Mouse (Mus musculus): ENCODE measurements around the gene Mex3d. TPM values are rescaled to one million over a fixed set of nuclear protein-coding genes. Genes with fewer than 3 reads are reported as not detected.
"Not testable (repeated sequence)": the region's sequence is repeated elsewhere in the genome, so short reads cannot be mapped to it uniquely, and the experiment has no call there.

The Mex3d gene
- polyA plus RNA-seq, 1 experiment from 2014 or later = 7.0 TPM

GRCm38 (mm10) chr10:80356001-80356682 lies 31.3 kb downstream of the Mex3d start, which contains the start of gene Plk5:
Gene Plk5, plus strand, starts transcription at chr10:80356459.
- Histone ChIP-seq H3K4me3 (peak within 1 kb of the TSS; percentile 49), H3K4me1 (peaks cover 32% of the 10 kb centered on the region), H3K27me3 (ENCODE audit: poor library complexity, severe bottlenecking) (peaks cover 100% of the 10 kb centered on the region), H3K9me3 (no peaks in the 10 kb centered on the region), H3K36me3 (replicated peaks) (no peaks in the 10 kb centered on the region), H3K27ac (no peak within 1 kb of the TSS)
- no peak for DNase-seq (ENCODE audit: extremely low spot score, low spot score)
- WGBS = under 1% methylated on average over 53 of the region's 53 CpGs

DNA sequence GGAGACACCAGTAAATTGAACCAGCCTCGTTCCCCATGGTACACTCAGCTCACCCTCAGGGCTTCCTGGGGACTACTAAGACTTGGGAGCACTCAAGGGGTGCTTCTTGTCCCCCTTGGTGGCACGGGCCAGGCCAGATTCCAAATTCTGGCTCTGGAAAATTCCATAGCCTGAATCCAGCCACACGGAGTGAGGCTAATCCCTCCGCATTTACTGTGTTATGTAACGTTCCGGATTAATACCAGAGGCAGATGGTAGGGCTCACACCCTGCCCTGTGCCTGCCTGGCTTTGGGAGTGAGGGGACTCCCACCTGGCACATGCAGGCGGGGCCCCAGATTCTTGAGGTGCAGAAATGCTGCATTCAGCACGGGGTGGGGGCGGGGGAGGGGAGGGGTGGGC lies 32.0 kb downstream of the Mex3d start:
- no peak for DNase-seq (ENCODE audit: extremely low spot score, low spot score)
- H3K4me3 ChIP-seq = no peak overlapping the region
- peaks cover 100% of the 10 kb centered on the region for H3K27me3 ChIP-seq (ENCODE audit: poor library complexity, severe bottlenecking)
- no peaks in the 10 kb centered on the region for H3K9me3 ChIP-seq
- H3K27ac ChIP-seq = no peak overlapping the region
- H3K4me1 ChIP-seq = peaks cover 32% of the 10 kb centered on the region
- no peaks in the 10 kb centered on the region for H3K36me3 ChIP-seq (replicated peaks)
- 6% methylated on average over 9 of the region's 9 CpGs for WGBS

- 73% methylated on average over 8 of the region's 8 CpGs for WGBS
- Histone ChIP-seq H3K36me3 (replicated peaks) (no peaks in the 10 kb centered on the region), H3K4me1 (peaks cover 45% of the 10 kb centered on the region), H3K9me3 (no peaks in the 10 kb centered on the region), H3K4me3 (no peak overlapping the region), H3K27ac (no peak overlapping the region), H3K27me3 (ENCODE audit: poor library complexity, severe bottlenecking) (peaks cover 100% of the 10 kb centered on the region)
- no peak for DNase-seq (ENCODE audit: extremely low spot score, low spot score)
Measured at GRCm38 (mm10) chr10:80352727-80353126, 34.7 kb downstream of the Mex3d start.

- no peak overlapping the region for H3K4me3 ChIP-seq
- no peak for DNase-seq (ENCODE audit: extremely low spot score, low spot score)
- no peaks in the 10 kb centered on the region for H3K9me3 ChIP-seq
- H3K4me1 ChIP-seq = peaks cover 42% of the 10 kb centered on the region
- 20% methylated on average over 11 of the region's 11 CpGs for WGBS
- H3K27me3 ChIP-seq (ENCODE audit: poor library complexity, severe bottlenecking) = peaks cover 100% of the 10 kb centered on the region
- no peak overlapping the region for H3K27ac ChIP-seq
- H3K36me3 ChIP-seq (replicated peaks) = no peaks in the 10 kb centered on the region
Measured at GRCm38 (mm10) chr10:80351896-80352295, 35.6 kb downstream of the Mex3d start.

DNA sequence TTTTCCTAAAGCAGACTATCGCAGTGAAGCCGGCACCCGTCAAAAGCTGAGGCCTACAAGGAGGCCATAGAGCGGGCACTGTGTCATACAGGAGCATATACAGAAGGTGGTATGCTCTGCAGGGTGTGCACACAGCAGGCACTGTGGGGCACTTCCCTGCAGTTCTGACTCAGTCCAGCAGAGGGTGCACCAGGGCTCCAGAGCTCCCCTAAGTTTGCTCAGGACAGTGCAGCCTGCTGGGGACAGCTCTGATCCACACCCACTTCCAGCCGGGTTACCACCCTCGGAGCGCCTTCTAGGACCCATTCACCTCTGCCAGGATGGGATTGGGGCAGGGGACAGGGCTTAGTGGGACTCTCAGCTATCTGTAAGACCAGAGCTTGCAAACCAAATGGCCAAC lies 37.2 kb downstream of the Mex3d start:
- peak overlapping the region; percentile 2; the same call in 1 of the 2 replicates for H3K4me3 ChIP-seq

DNA sequence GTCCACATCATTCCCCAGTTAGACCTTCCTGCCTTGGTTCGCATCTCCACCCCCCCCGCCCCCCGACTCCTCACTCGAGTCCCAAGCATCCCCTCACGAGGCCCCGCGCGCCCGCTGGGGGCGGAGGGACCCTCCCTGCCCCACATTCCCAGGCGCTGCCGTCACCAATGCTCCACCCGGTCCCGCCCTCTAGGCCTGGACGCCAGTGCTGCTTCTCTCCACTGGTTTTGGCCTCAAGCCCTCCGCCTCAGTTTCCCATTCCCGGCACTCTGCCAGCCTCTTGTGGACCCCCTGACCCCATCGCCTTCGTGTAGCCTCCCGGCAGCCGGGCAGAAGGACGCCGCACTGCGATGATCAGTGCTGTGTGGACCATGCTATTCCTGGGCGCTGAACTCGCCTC lies 38.5 kb downstream of the Mex3d start:
- H3K4me3 ChIP-seq = peak overlapping the region; percentile 44
- peaks cover 100% of the 10 kb centered on the region for H3K27me3 ChIP-seq (ENCODE audit: poor library complexity, severe bottlenecking)
- no peak overlapping the region for H3K27ac ChIP-seq
- H3K9me3 ChIP-seq = no peaks in the 10 kb centered on the region
- peaks cover 38% of the 10 kb centered on the region for H3K4me1 ChIP-seq
- 16% methylated on average over 26 of the region's 26 CpGs for WGBS
- H3K36me3 ChIP-seq (replicated peaks) = no peaks in the 10 kb centered on the region
- no peak for DNase-seq (ENCODE audit: extremely low spot score, low spot score)

More for the DNA sequence above, 37.2 kb downstream of the Mex3d start:
- Histone ChIP-seq H3K9me3 (no peaks in the 10 kb centered on the region), H3K27ac (no peak overlapping the region), H3K36me3 (replicated peaks) (no peaks in the 10 kb centered on the region), H3K27me3 (ENCODE audit: poor library complexity, severe bottlenecking) (peaks cover 100% of the 10 kb centered on the region), H3K4me1 (peaks cover 28% of the 10 kb centered on the region)
- DNase-seq (ENCODE audit: extremely low spot score, low spot score) = peak; percentile 83
- 2% methylated on average over 7 of the region's 7 CpGs for WGBS

DNA sequence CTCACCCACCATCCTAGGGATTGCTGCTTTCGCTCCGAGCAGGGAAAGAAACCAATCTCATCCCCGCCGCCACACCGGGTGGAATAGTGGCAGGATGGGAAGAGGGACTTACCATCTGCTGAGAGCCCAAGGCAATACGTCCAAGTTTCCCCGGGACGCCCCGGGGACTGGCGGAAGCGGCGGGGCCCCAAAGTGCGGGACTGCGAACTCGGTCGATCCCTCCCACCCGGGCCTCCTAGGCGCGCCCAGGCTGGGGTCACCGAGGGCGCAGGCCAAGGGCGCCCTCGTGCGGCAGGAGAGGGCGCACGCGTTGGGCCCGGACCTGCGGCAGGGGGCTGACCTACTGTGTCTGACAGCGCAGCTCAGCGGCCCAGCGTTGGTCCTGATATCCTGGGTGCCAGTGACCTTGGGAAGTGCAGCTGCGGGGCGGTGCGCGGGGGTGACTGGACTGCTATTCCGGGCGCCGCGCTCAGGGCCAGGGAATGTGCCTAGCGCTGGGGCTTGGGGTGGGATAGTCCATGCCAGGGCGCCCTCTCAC lies 39.1 kb downstream of the Mex3d start, which contains the start of gene Adamtsl5:
Gene Adamtsl5, minus strand, starts transcription at position 169 of the 538 bp plus-strand sequence.
- H3K4me3 ChIP-seq = peak within 1 kb of the TSS; percentile 44
- under 1% methylated on average over 42 of the region's 42 CpGs for WGBS
- H3K27me3 ChIP-seq (ENCODE audit: poor library complexity, severe bottlenecking) = peaks cover 100% of the 10 kb centered on the region
- no peak within 1 kb of the TSS for H3K27ac ChIP-seq
- peaks cover 45% of the 10 kb centered on the region for H3K4me1 ChIP-seq
- DNase-seq (ENCODE audit: extremely low spot score, low spot score) = no peak
- no peaks in the 10 kb centered on the region for H3K9me3 ChIP-seq
- no peaks in the 10 kb centered on the region for H3K36me3 ChIP-seq (replicated peaks)

GRCm38 (mm10) chr10:80347514-80347967 lies 39.9 kb downstream of the Mex3d start:
- no peak for DNase-seq (ENCODE audit: extremely low spot score, low spot score)
- H3K4me1 ChIP-seq = peaks cover 53% of the 10 kb centered on the region
- peaks cover 100% of the 10 kb centered on the region for H3K27me3 ChIP-seq (ENCODE audit: poor library complexity, severe bottlenecking)
- H3K9me3 ChIP-seq = no peaks in the 10 kb centered on the region
- no peaks in the 10 kb centered on the region for H3K36me3 ChIP-seq (replicated peaks)
- H3K4me3 ChIP-seq = peak overlapping the region; percentile 44; the same call in 1 of the 2 replicates
- 14% methylated on average over 17 of the region's 17 CpGs for WGBS
- no peak overlapping the region for H3K27ac ChIP-seq

DNA sequence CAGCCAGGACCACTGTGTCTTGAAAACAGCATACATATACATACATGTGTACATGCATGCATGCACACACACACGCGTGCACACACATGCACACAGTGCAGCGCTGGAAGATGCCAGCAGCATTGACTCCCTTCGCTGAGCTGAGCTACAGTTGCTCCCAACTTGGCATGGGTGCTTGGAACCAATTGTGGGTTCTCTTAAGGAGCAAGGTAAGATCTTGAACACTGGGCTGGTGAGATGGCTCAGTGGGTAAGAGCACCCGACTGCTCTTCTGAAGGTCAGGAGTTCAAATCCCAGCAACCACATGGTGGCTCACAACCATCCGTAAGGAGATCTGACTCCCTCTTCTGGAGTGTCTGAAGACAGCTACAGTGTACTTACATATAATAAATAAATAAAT lies 41.5 kb downstream of the Mex3d start:
- not testable (repeated sequence) for DNase-seq (ENCODE audit: extremely low spot score, low spot score); H3K36me3 ChIP-seq (replicated peaks); H3K9me3 ChIP-seq; H3K4me3 ChIP-seq; H3K27ac ChIP-seq
- Histone ChIP-seq H3K27me3 (ENCODE audit: poor library complexity, severe bottlenecking) (peaks cover 100% of the 10 kb centered on the region), H3K4me1 (peaks cover 69% of the 10 kb centered on the region)
- WGBS = 80% methylated on average over 6 of the region's 6 CpGs

DNA sequence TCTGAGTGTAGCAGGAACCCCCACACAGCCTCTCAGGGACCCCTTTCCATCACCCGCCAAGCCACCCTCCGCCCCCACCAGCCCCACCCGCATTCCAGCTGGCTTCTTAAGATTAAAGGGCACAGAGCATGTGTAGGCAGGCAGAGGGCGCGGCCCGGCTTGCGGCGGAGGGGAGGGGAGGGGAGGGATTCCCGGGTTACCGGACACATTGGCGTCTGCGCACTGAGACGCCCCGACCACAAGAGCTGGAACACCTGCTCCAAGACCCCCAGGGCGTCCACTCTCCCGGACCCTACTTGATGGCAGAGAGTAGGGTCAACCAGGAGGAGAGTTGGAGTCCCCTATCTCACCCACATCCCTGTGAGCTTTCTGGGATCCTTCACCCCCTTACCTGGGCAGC lies 42.3 kb downstream of the Mex3d start:
- 0 out of 2 replicates have a peak overlapping the region, but pooled peaks have one; percentile 45 for H3K27ac ChIP-seq
- H3K4me3 ChIP-seq = peak overlapping the region; percentile 9; the same call in 1 of the 2 replicates
- H3K9me3 ChIP-seq = no peaks in the 10 kb centered on the region
- H3K36me3 ChIP-seq (replicated peaks) = no peaks in the 10 kb centered on the region
- peaks cover 100% of the 10 kb centered on the region for H3K27me3 ChIP-seq (ENCODE audit: poor library complexity, severe bottlenecking)
- no peak for DNase-seq (ENCODE audit: extremely low spot score, low spot score)
- peaks cover 77% of the 10 kb centered on the region for H3K4me1 ChIP-seq
- under 1% methylated on average over 16 of the region's 16 CpGs for WGBS

- Histone ChIP-seq H3K36me3 (replicated peaks) (no peaks in the 10 kb centered on the region), H3K4me1 (peaks cover 79% of the 10 kb centered on the region), H3K9me3 (no peaks in the 10 kb centered on the region), H3K27me3 (ENCODE audit: poor library complexity, severe bottlenecking) (peaks cover 99% of the 10 kb centered on the region), H3K4me3 (peak overlapping the region; percentile 2; the same call in 1 of the 2 replicates), H3K27ac (no peak overlapping the region)
- DNase-seq (ENCODE audit: extremely low spot score, low spot score) = no peak
- 41% methylated on average over 9 of the region's 9 CpGs for WGBS
Measured at GRCm38 (mm10) chr10:80344131-80344661, 43.3 kb downstream of the Mex3d start.

GRCm38 (mm10) chr10:80343425-80343895 lies 44.0 kb downstream of the Mex3d start:
- no peak overlapping the region for H3K27ac ChIP-seq
- no peaks in the 10 kb centered on the region for H3K36me3 ChIP-seq (replicated peaks)
- H3K4me3 ChIP-seq = peak overlapping the region; percentile 51
- peaks cover 71% of the 10 kb centered on the region for H3K4me1 ChIP-seq
- DNase-seq (ENCODE audit: extremely low spot score, low spot score) = no peak
- no peaks in the 10 kb centered on the region for H3K9me3 ChIP-seq
- H3K27me3 ChIP-seq (ENCODE audit: poor library complexity, severe bottlenecking) = peaks cover 94% of the 10 kb centered on the region
- WGBS = 29% methylated on average over 13 of the region's 13 CpGs
